Mouse (Mus musculus): ENCODE data around the gene Atp13a4. TPM values are rescaled to one million over a fixed set of nuclear protein-coding genes. Genes with fewer than 3 reads are reported as not detected.

Atp13a4 gene
- polyA plus RNA-seq, 1 experiment from 2014 or later, result not detected

DNA sequence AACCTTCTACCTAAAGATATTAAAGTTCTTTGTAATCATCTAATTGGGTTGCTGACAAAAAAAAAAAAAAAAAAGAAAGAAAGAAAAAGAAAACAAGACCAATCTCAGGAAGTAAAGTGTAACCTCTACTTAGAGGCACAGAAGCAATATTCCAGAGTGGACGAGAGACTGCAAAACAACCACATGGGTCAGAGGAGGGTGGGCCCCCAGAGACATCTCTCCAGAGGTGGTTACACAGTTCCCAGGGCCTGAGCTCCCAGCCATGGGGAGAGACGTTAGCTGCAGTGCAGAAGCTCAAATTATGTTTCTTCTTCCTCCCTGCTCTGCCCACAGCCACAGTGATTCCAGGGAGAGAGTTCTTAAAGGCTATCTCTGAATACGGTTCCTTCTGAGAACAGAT, 102.5 kb downstream of the Atp13a4 start:
- Histone ChIP-seq H3K4me2 (ENCODE audit: low read depth, low read length) (no peak overlapping the region), H3K27me3 (replicated peaks; ENCODE audit: control insufficient read depth, insufficient read depth, low read length) (no peaks in the 10 kb centered on the region), H3K27ac (ENCODE audit: low read length) (no peak overlapping the region), H3K9ac (ENCODE audit: low read depth, low read length) (no peak overlapping the region), H3K36me3 (ENCODE audit: control insufficient read depth, insufficient read depth, low read length) (no peaks in the 10 kb centered on the region), H3K4me3 (ENCODE audit: low read length) (no peak overlapping the region), H3K4me1 (ENCODE audit: control insufficient read depth, insufficient read depth, low read length) (no peaks in the 10 kb centered on the region), H3K9me3 (ENCODE audit: control insufficient read depth, low read length) (no peaks in the 10 kb centered on the region)
- 65% methylated on average over 3 of the region's 3 CpGs for WGBS
- no peak for ATAC-seq

DNA sequence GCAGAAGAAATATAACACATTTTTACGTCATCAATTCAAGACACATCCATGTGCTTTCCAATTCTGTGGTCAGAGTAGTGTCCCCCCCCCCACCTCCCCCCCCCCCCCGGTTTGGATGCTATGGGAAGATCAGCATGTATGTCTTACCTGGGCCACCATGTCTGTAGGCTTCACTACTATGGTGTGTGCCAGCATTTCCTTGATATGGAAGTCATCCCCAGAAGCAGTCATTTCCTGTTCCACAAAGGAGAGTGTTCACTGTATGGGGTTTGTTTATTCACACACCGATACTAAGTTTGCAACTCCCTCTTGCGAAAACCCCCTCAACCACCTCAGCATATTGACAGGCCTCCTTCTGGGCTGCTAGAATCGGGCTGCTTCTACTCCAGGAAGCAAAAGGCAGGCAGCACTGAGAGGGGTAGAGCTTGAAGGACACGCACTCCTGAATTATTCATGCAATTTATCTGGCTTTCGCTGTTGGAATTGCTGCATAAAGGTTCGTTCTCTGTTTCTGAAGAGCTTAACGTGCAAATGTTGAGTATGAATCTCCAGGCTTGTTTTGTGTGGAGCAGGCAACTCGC, 103.2 kb downstream of the Atp13a4 start:
- Histone ChIP-seq H3K4me3 (ENCODE audit: low read length) (no peak overlapping the region), H3K4me1 (ENCODE audit: control insufficient read depth, insufficient read depth, low read length) (no peaks in the 10 kb centered on the region), H3K27ac (ENCODE audit: low read length) (no peak overlapping the region), H3K9ac (ENCODE audit: low read depth, low read length) (no peak overlapping the region), H3K27me3 (replicated peaks; ENCODE audit: control insufficient read depth, insufficient read depth, low read length) (no peaks in the 10 kb centered on the region), H3K4me2 (ENCODE audit: low read depth, low read length) (no peak overlapping the region), H3K9me3 (ENCODE audit: control insufficient read depth, low read length) (no peaks in the 10 kb centered on the region), H3K36me3 (ENCODE audit: control insufficient read depth, insufficient read depth, low read length) (no peaks in the 10 kb centered on the region)
- WGBS, result 66% methylated on average over 10 of the region's 10 CpGs
- ATAC-seq, result no peak

GRCm38 (mm10) chr16:29438045-29438444, 106.6 kb downstream of the Atp13a4 start:
- Histone ChIP-seq H3K9me3 (ENCODE audit: control insufficient read depth, low read length) (no peaks in the 10 kb centered on the region), H3K27ac (ENCODE audit: low read length) (no peak overlapping the region), H3K36me3 (ENCODE audit: control insufficient read depth, insufficient read depth, low read length) (no peaks in the 10 kb centered on the region), H3K9ac (ENCODE audit: low read depth, low read length) (no peak overlapping the region), H3K4me1 (ENCODE audit: control insufficient read depth, insufficient read depth, low read length) (no peaks in the 10 kb centered on the region), H3K27me3 (replicated peaks; ENCODE audit: control insufficient read depth, insufficient read depth, low read length) (no peaks in the 10 kb centered on the region), H3K4me3 (ENCODE audit: low read length) (no peak overlapping the region), H3K4me2 (ENCODE audit: low read depth, low read length) (no peak overlapping the region)
- 74% methylated on average over 5 of the region's 5 CpGs for WGBS
- no peak for ATAC-seq

DNA sequence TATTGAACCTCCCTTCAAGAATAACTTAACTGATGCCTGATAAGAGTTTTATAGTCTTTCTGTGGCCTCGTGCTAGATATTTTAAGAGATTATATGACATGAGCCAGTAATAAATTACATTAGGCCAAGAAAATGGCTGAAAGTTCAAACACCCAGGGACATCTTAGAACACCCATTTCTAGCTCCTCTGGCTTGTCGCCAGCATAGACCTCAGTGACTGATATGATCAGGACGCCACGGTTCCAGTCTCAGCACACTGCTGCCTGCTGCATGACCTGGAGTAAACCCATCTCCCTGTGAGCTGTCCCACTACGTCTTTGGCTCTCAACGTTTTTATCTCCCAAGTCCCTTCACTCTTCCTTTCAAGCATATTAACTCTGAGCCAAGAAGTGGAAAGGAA, 108.9 kb downstream of the Atp13a4 start:
- Histone ChIP-seq H3K27ac (ENCODE audit: low read length) (no peak overlapping the region), H3K9ac (ENCODE audit: low read depth, low read length) (no peak overlapping the region), H3K4me1 (ENCODE audit: control insufficient read depth, insufficient read depth, low read length) (no peaks in the 10 kb centered on the region), H3K27me3 (replicated peaks; ENCODE audit: control insufficient read depth, insufficient read depth, low read length) (no peaks in the 10 kb centered on the region), H3K4me2 (ENCODE audit: low read depth, low read length) (no peak overlapping the region), H3K36me3 (ENCODE audit: control insufficient read depth, insufficient read depth, low read length) (no peaks in the 10 kb centered on the region), H3K4me3 (ENCODE audit: low read length) (no peak overlapping the region), H3K9me3 (ENCODE audit: control insufficient read depth, low read length) (no peaks in the 10 kb centered on the region)
- no peak for ATAC-seq
- WGBS, result 60% methylated on average over 6 of the region's 6 CpGs

DNA sequence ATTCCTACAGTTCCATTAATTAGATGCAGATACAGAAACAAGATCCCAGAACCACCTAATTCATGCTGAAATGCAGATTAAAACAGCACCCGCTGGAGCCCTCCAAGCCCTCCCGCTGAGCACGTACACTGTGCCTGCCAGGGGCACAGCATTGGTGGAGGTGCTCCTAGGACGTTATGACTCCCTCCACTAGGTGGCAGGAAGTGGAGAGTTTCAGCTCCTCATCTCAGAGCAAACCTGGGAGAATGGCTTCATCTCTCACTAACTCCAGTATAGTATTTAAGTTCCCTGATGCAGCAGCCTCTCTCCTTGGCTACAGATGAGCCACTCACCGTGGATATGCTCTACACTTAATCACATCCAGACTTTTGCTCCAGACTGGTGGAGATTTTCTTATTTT, 110.0 kb downstream of the Atp13a4 start:
- Histone ChIP-seq H3K9me3 (ENCODE audit: control insufficient read depth, low read length) (no peaks in the 10 kb centered on the region), H3K9ac (ENCODE audit: low read depth, low read length) (no peak overlapping the region), H3K4me3 (ENCODE audit: low read length) (no peak overlapping the region), H3K27ac (ENCODE audit: low read length) (no peak overlapping the region), H3K27me3 (replicated peaks; ENCODE audit: control insufficient read depth, insufficient read depth, low read length) (no peaks in the 10 kb centered on the region), H3K4me1 (ENCODE audit: control insufficient read depth, insufficient read depth, low read length) (no peaks in the 10 kb centered on the region), H3K36me3 (ENCODE audit: control insufficient read depth, insufficient read depth, low read length) (no peaks in the 10 kb centered on the region), H3K4me2 (ENCODE audit: low read depth, low read length) (no peak overlapping the region)
- 15% methylated on average over 5 of the region's 5 CpGs for WGBS
- ATAC-seq, result peak; percentile 33; the same call in 1 of the 2 replicates

- H3K36me3 ChIP-seq (ENCODE audit: control insufficient read depth, insufficient read depth, low read length), result no peaks in the 10 kb centered on the region
- H3K9me3 ChIP-seq (ENCODE audit: control insufficient read depth, low read length), result no peaks in the 10 kb centered on the region
- ATAC-seq, result no peak
- H3K27me3 ChIP-seq (replicated peaks; ENCODE audit: control insufficient read depth, insufficient read depth, low read length), result no peaks in the 10 kb centered on the region
- no peak overlapping the region for H3K9ac ChIP-seq (ENCODE audit: low read depth, low read length)
- H3K4me2 ChIP-seq (ENCODE audit: low read depth, low read length), result no peak overlapping the region
- H3K4me1 ChIP-seq (ENCODE audit: control insufficient read depth, insufficient read depth, low read length), result no peaks in the 10 kb centered on the region
- no peak overlapping the region for H3K27ac ChIP-seq (ENCODE audit: low read length)
- H3K4me3 ChIP-seq (ENCODE audit: low read length), result no peak overlapping the region
- WGBS, result 81% methylated on average over 6 of the region's 6 CpGs
These were observed 129.8 kb downstream of the Atp13a4 start for GRCm38 (mm10) chr16:29414822-29415221.

GRCm38 (mm10) chr16:29407319-29407718, 137.3 kb downstream of the Atp13a4 start:
- H3K36me3 ChIP-seq (ENCODE audit: control insufficient read depth, insufficient read depth, low read length), result no peaks in the 10 kb centered on the region
- WGBS, result 93% methylated on average over 10 of the region's 10 CpGs
- no peaks in the 10 kb centered on the region for H3K9me3 ChIP-seq (ENCODE audit: control insufficient read depth, low read length)
- H3K4me3 ChIP-seq (ENCODE audit: low read length), result no peak overlapping the region
- no peaks in the 10 kb centered on the region for H3K4me1 ChIP-seq (ENCODE audit: control insufficient read depth, insufficient read depth, low read length)
- no peaks in the 10 kb centered on the region for H3K27me3 ChIP-seq (replicated peaks; ENCODE audit: control insufficient read depth, insufficient read depth, low read length)
- H3K27ac ChIP-seq (ENCODE audit: low read length), result no peak overlapping the region
- no peak overlapping the region for H3K9ac ChIP-seq (ENCODE audit: low read depth, low read length)
- no peak overlapping the region for H3K4me2 ChIP-seq (ENCODE audit: low read depth, low read length)
- ATAC-seq, result no peak

GRCm38 (mm10) chr16:29399079-29399478, 145.6 kb downstream of the Atp13a4 start:
- H3K27ac ChIP-seq (ENCODE audit: low read length), result no peak overlapping the region
- H3K36me3 ChIP-seq (ENCODE audit: control insufficient read depth, insufficient read depth, low read length), result no peaks in the 10 kb centered on the region
- ATAC-seq, result no peak
- no peaks in the 10 kb centered on the region for H3K9me3 ChIP-seq (ENCODE audit: control insufficient read depth, low read length)
- no peak overlapping the region for H3K4me2 ChIP-seq (ENCODE audit: low read depth, low read length)
- H3K4me1 ChIP-seq (ENCODE audit: control insufficient read depth, insufficient read depth, low read length), result no peaks in the 10 kb centered on the region
- 83% methylated on average over 2 of the region's 2 CpGs for WGBS
- H3K9ac ChIP-seq (ENCODE audit: low read depth, low read length), result no peak overlapping the region
- no peaks in the 10 kb centered on the region for H3K27me3 ChIP-seq (replicated peaks; ENCODE audit: control insufficient read depth, insufficient read depth, low read length)
- H3K4me3 ChIP-seq (ENCODE audit: low read length), result no peak overlapping the region

DNA sequence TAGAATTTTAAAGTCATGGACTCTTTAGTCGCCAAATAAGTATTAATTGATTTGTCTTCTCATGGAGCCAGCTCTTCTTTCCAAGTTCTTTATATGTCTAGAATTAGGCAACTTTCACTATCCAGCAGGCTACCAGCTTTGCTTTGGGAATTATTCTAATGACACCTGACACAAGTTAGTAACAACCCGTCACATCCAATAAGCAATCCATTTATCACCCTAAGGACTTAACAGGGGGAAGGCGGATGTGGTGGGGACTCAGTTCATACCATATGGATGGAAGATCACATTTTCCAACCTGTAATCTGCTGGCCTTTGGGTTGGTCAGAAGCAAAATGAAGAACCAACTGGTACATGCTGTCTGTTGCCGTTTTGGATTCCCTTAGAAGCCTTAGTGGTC, 159.9 kb downstream of the Atp13a4 start:
- Histone ChIP-seq H3K36me3 (ENCODE audit: control insufficient read depth, insufficient read depth, low read length) (no peaks in the 10 kb centered on the region), H3K27ac (ENCODE audit: low read length) (no peak overlapping the region), H3K9ac (ENCODE audit: low read depth, low read length) (no peak overlapping the region), H3K9me3 (ENCODE audit: control insufficient read depth, low read length) (no peaks in the 10 kb centered on the region), H3K4me2 (ENCODE audit: low read depth, low read length) (no peak overlapping the region), H3K4me3 (ENCODE audit: low read length) (no peak overlapping the region), H3K27me3 (replicated peaks; ENCODE audit: control insufficient read depth, insufficient read depth, low read length) (no peaks in the 10 kb centered on the region), H3K4me1 (ENCODE audit: control insufficient read depth, insufficient read depth, low read length) (no peaks in the 10 kb centered on the region)
- 76% methylated on average over 4 of the region's 4 CpGs for WGBS
- ATAC-seq, result no peak

GRCm38 (mm10) chr16:29378458-29378857, 166.2 kb downstream of the Atp13a4 start, which contains the start of gene Atp13a5:
TSS of gene Atp13a5 (minus strand) at chr16:29378732.
- Histone ChIP-seq H3K9ac (ENCODE audit: low read depth, low read length) (no peak within 1 kb of the TSS), H3K36me3 (ENCODE audit: control insufficient read depth, insufficient read depth, low read length) (no peaks in the 10 kb centered on the region), H3K4me2 (ENCODE audit: low read depth, low read length) (no peak within 1 kb of the TSS), H3K4me1 (ENCODE audit: control insufficient read depth, insufficient read depth, low read length) (no peaks in the 10 kb centered on the region), H3K4me3 (ENCODE audit: low read length) (no peak within 1 kb of the TSS), H3K27me3 (replicated peaks; ENCODE audit: control insufficient read depth, insufficient read depth, low read length) (no peaks in the 10 kb centered on the region), H3K27ac (ENCODE audit: low read length) (no peak within 1 kb of the TSS), H3K9me3 (ENCODE audit: control insufficient read depth, low read length) (no peaks in the 10 kb centered on the region)
- ATAC-seq, result no peak
- 56% methylated on average over 4 of the region's 4 CpGs for WGBS
